Mouse (Mus musculus) CD4-positive, CD25-positive, alpha-beta regulatory T cell, adult 2 months (primary cell): Measurements from ENCODE around the gene Ybx3.

Experiments used
- DNase-seq: peaks from one replicate; pipeline ENCODE4 v3.0.0-alpha.2; 2012; ENCODE audit warnings: low read depth, low spot score

The Ybx3 gene

GRCm38 (mm10) chr6:131388040-131389021 lies at the start of gene Ybx3:
TSS of gene Ybx3 (minus strand) at chr6:131388476.
- DNase-seq = peak; percentile 82

- DNase-seq = no peak
Measured at GRCm38 (mm10) chr6:131436626-131437025, 48.4 kb upstream of the Ybx3 start.

- no peak for DNase-seq
Measured at GRCm38 (mm10) chr6:131434088-131434487, 45.8 kb upstream of the Ybx3 start.

- peak; percentile 11 for DNase-seq
Measured at GRCm38 (mm10) chr6:131433153-131434048, 45.1 kb upstream of the Ybx3 start.

GRCm38 (mm10) chr6:131421572-131421971 lies 33.3 kb upstream of the Ybx3 start:
- DNase-seq = peak; percentile 55

- DNase-seq = no peak
Measured at GRCm38 (mm10) chr6:131419614-131420013, 31.3 kb upstream of the Ybx3 start.

- peak; percentile 29 for DNase-seq
Measured at GRCm38 (mm10) chr6:131418770-131419169, 30.5 kb upstream of the Ybx3 start.

GRCm38 (mm10) chr6:131411116-131411843 lies 23.0 kb upstream of the Ybx3 start:
- DNase-seq = peak; percentile 15

GRCm38 (mm10) chr6:131406957-131407356 lies 18.7 kb upstream of the Ybx3 start:
- DNase-seq = no peak

- DNase-seq = no peak
Measured at GRCm38 (mm10) chr6:131405896-131406295, 17.6 kb upstream of the Ybx3 start.

- no peak for DNase-seq
Measured at GRCm38 (mm10) chr6:131405174-131405573, 16.9 kb upstream of the Ybx3 start.

- DNase-seq = no peak
Measured at GRCm38 (mm10) chr6:131404260-131404659, 16.0 kb upstream of the Ybx3 start.

GRCm38 (mm10) chr6:131403036-131403435 lies 14.8 kb upstream of the Ybx3 start:
- no peak for DNase-seq

GRCm38 (mm10) chr6:131402606-131403005 lies 14.3 kb upstream of the Ybx3 start:
- no peak for DNase-seq

- no peak for DNase-seq
Measured at GRCm38 (mm10) chr6:131401259-131401658, 13.0 kb upstream of the Ybx3 start.

- no peak for DNase-seq
Measured at GRCm38 (mm10) chr6:131396650-131397049, 8.4 kb upstream of the Ybx3 start.

- DNase-seq = no peak
Measured at GRCm38 (mm10) chr6:131393873-131394660, 5.8 kb upstream of the Ybx3 start.

- DNase-seq = peak; percentile 62
Measured at GRCm38 (mm10) chr6:131387221-131388039, 846 bp downstream of the Ybx3 start.

GRCm38 (mm10) chr6:131386416-131387019 lies 1.8 kb downstream of the Ybx3 start:
- DNase-seq = no peak
